Mouse (Mus musculus): ENCODE measurements around the gene Akap4. TPM values are rescaled to one million over a fixed set of nuclear protein-coding genes. Genes with fewer than 3 reads are reported as not detected.

The Akap4 gene
- not detected in 2 replicates for polyA plus RNA-seq (2014; fragmentation: Nextera tagmentation; extraction: Ambion mirVana)

DNA sequence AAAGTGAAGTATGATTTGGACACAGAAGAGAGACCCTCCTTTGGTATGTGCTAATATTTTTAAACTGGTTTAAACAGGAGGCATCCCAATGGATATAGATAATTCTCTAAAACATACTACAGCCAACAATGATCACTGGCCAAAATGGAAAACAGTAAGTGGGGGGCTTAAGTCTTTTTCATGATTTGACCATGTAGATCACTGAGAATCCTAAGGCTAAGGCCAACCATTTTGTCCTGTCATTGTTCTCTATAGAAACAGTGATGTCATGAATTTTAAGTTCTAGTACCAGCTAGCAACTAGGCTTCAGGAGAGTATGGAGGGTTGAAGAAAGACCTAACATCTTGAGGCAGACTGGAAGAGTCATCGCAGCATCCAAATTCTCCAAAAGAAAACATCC, at the start of gene Akap4:
Gene Akap4, plus strand, starts transcription at position 301 of the 400 bp plus-strand sequence.
- Histone ChIP-seq H3K36me3 (ENCODE audit: control insufficient read depth, insufficient read depth, low read length) (no peaks in the 10 kb centered on the region), H3K9me3 (ENCODE audit: control insufficient read depth, low read length) (no peaks in the 10 kb centered on the region), H3K9ac (ENCODE audit: low read length) (no peak within 1 kb of the TSS), H3K27ac (ENCODE audit: low read depth, low read length) (no peak within 1 kb of the TSS), H3K27me3 (ENCODE audit: control insufficient read depth, insufficient read depth, low read length) (no peaks in the 10 kb centered on the region), H3K4me1 (replicated peaks; ENCODE audit: control insufficient read depth, insufficient read depth, low read length) (no peaks in the 10 kb centered on the region), H3K4me3 (ENCODE audit: low read depth, low read length) (no peak within 1 kb of the TSS), H3K4me2 (ENCODE audit: low read depth, low read length, severe bottlenecking) (no peak within 1 kb of the TSS)
- ATAC-seq (replicated peaks; ENCODE audit: low FRiP score) (no peak), DNase-seq (ENCODE audit: low spot score) (no peak)
- 89% methylated on average over 1 of the region's 1 CpGs for WGBS

DNA sequence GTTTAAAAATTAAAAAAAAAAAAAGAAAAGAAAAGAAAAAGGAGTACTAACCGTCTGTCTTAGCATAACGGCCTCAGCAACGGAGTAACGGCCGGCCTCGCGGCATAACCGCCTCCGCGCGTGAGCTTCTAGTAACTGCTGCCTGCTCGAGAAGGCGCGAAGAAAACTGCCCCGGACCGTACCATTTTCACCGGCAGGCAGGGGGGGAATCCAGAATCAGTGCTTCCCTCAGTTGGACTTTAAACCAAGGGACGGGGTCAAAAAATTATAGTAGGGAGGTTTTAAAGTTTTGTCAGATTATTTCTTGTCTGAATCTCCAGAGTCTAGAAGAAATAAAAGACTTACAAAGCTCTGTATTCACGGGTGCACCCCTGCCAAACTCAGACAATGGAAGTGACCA, 25.8 kb upstream of the Akap4 start, which contains the start of gene Ccnb3:
Gene Ccnb3, minus strand, starts transcription at position 101 of the 400 bp plus-strand sequence.
- H3K4me2 ChIP-seq (ENCODE audit: low read depth, low read length, severe bottlenecking) = no peak within 1 kb of the TSS
- no peak within 1 kb of the TSS for H3K4me3 ChIP-seq (ENCODE audit: low read depth, low read length)
- ATAC-seq (replicated peaks; ENCODE audit: low FRiP score) = no peak
- no peak within 1 kb of the TSS for H3K27ac ChIP-seq (ENCODE audit: low read depth, low read length)
- no peaks in the 10 kb centered on the region for H3K36me3 ChIP-seq (ENCODE audit: control insufficient read depth, insufficient read depth, low read length)
- no peaks in the 10 kb centered on the region for H3K27me3 ChIP-seq (ENCODE audit: control insufficient read depth, insufficient read depth, low read length)
- H3K9me3 ChIP-seq (ENCODE audit: control insufficient read depth, low read length) = no peaks in the 10 kb centered on the region
- no peak for DNase-seq (ENCODE audit: low spot score)
- 93% methylated on average over 19 of the region's 19 CpGs for WGBS
- H3K9ac ChIP-seq (ENCODE audit: low read length) = no peak within 1 kb of the TSS
- H3K4me1 ChIP-seq (replicated peaks; ENCODE audit: control insufficient read depth, insufficient read depth, low read length) = no peaks in the 10 kb centered on the region

DNA sequence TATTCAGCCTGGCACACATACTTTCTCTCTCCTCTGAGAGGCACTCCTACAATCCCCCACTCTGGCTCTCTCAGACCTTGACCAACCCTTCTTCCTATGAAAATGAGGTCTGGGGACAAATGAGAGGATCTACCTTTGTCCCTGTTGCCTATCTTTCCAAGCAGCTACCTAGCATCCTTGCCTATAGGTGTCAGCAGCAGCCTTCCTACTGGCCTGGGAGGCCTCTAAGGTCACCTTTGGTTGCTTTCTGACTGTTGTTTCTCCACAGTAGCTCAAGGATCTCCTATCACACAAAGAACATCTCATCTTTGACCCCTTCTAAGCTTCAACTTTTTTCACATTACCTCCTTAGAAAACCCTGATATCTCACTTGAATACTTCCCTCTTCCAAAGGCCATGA, 10.3 kb upstream of the Akap4 start:
- ATAC-seq (replicated peaks; ENCODE audit: low FRiP score) (no peak), DNase-seq (ENCODE audit: low spot score) (no peak)
- Histone ChIP-seq H3K4me3 (ENCODE audit: low read depth, low read length) (no peak overlapping the region), H3K27me3 (ENCODE audit: control insufficient read depth, insufficient read depth, low read length) (no peaks in the 10 kb centered on the region), H3K4me2 (ENCODE audit: low read depth, low read length, severe bottlenecking) (no peak overlapping the region), H3K27ac (ENCODE audit: low read depth, low read length) (no peak overlapping the region), H3K4me1 (replicated peaks; ENCODE audit: control insufficient read depth, insufficient read depth, low read length) (no peaks in the 10 kb centered on the region), H3K9ac (ENCODE audit: low read length) (no peak overlapping the region), H3K9me3 (ENCODE audit: control insufficient read depth, low read length) (no peaks in the 10 kb centered on the region), H3K36me3 (ENCODE audit: control insufficient read depth, insufficient read depth, low read length) (no peaks in the 10 kb centered on the region)

DNA sequence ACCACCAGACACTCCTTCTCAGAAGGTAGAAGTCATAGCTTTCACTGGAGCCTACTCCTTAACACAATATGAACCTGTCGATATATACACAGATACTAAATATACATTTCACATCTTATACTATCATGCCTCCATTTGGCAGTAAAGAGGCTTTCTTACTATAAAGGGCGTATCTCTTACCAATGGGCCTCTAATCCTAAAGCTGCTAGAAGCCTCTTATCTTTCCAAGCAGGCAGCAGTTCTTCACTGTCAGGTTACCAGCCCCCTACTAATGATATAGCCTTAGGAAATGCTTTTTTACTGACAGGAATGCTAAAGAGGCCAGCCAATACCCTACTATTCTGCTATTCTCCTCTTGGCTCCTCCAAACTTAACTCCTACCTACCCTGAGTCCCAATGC, 9.7 kb upstream of the Akap4 start:
- no peak for ATAC-seq (replicated peaks; ENCODE audit: low FRiP score)
- Histone ChIP-seq H3K9me3 (ENCODE audit: control insufficient read depth, low read length) (no peaks in the 10 kb centered on the region), H3K4me2 (ENCODE audit: low read depth, low read length, severe bottlenecking) (no peak overlapping the region), H3K4me1 (replicated peaks; ENCODE audit: control insufficient read depth, insufficient read depth, low read length) (no peaks in the 10 kb centered on the region), H3K4me3 (ENCODE audit: low read depth, low read length) (no peak overlapping the region), H3K27ac (ENCODE audit: low read depth, low read length) (no peak overlapping the region), H3K9ac (ENCODE audit: low read length) (no peak overlapping the region), H3K36me3 (ENCODE audit: control insufficient read depth, insufficient read depth, low read length) (no peaks in the 10 kb centered on the region), H3K27me3 (ENCODE audit: control insufficient read depth, insufficient read depth, low read length) (no peaks in the 10 kb centered on the region)
- DNase-seq (ENCODE audit: low spot score) = no peak
- 82% methylated on average over 2 of the region's 2 CpGs for WGBS

DNA sequence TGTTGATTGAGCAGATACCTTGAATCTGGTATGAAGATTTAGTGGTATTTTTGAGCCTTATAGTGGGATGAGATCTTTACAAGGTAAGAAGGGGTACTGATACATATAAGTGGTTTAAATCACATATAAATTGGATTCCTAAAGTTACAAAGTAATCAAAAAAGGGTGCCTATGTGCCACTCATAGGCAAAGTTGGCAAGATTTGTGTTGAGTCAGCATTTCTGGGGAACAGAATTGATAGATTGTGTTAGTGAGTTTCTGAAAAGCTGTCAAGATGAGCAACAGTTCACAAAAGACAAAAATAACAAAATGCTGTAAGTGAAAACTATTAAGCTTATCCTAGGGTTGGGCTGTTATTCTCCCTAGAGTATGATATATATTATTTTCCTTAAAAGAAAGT, 3.2 kb upstream of the Akap4 start:
- Histone ChIP-seq H3K4me3 (ENCODE audit: low read depth, low read length) (no peak overlapping the region), H3K9ac (ENCODE audit: low read length) (no peak overlapping the region), H3K4me2 (ENCODE audit: low read depth, low read length, severe bottlenecking) (no peak overlapping the region), H3K27me3 (ENCODE audit: control insufficient read depth, insufficient read depth, low read length) (no peaks in the 10 kb centered on the region), H3K36me3 (ENCODE audit: control insufficient read depth, insufficient read depth, low read length) (no peaks in the 10 kb centered on the region), H3K9me3 (ENCODE audit: control insufficient read depth, low read length) (no peaks in the 10 kb centered on the region), H3K4me1 (replicated peaks; ENCODE audit: control insufficient read depth, insufficient read depth, low read length) (no peaks in the 10 kb centered on the region), H3K27ac (ENCODE audit: low read depth, low read length) (no peak overlapping the region)
- DNase-seq (ENCODE audit: low spot score) (no peak), ATAC-seq (replicated peaks; ENCODE audit: low FRiP score) (no peak)

DNA sequence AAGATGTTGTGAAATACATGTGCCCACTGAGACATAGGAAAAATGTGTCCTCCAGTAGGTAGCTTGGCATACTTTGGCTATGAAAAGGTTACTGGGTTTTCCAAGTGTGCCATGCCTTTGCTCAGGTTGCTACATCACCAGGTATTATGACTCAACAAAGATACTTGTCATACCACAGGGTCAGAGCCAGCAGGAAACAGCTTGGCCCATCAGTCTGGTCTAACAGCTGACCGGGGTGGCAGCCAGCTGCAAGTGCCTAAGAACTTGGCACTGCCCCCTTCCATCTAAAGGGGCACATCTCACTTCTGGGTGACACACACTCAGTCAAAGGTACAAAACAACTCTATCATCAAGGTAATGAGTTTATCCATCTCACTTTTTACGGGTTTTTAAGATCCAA, 683 bp downstream of the Akap4 start:
- H3K4me3 ChIP-seq (ENCODE audit: low read depth, low read length) = no peak overlapping the region
- no peaks in the 10 kb centered on the region for H3K27me3 ChIP-seq (ENCODE audit: control insufficient read depth, insufficient read depth, low read length)
- no peaks in the 10 kb centered on the region for H3K9me3 ChIP-seq (ENCODE audit: control insufficient read depth, low read length)
- no peak for ATAC-seq (replicated peaks; ENCODE audit: low FRiP score)
- no peak overlapping the region for H3K9ac ChIP-seq (ENCODE audit: low read length)
- H3K27ac ChIP-seq (ENCODE audit: low read depth, low read length) = no peak overlapping the region
- no peaks in the 10 kb centered on the region for H3K4me1 ChIP-seq (replicated peaks; ENCODE audit: control insufficient read depth, insufficient read depth, low read length)
- H3K4me2 ChIP-seq (ENCODE audit: low read depth, low read length, severe bottlenecking) = no peak overlapping the region
- no peak for DNase-seq (ENCODE audit: low spot score)
- 83% methylated on average over 2 of the region's 2 CpGs for WGBS
- no peaks in the 10 kb centered on the region for H3K36me3 ChIP-seq (ENCODE audit: control insufficient read depth, insufficient read depth, low read length)

DNA sequence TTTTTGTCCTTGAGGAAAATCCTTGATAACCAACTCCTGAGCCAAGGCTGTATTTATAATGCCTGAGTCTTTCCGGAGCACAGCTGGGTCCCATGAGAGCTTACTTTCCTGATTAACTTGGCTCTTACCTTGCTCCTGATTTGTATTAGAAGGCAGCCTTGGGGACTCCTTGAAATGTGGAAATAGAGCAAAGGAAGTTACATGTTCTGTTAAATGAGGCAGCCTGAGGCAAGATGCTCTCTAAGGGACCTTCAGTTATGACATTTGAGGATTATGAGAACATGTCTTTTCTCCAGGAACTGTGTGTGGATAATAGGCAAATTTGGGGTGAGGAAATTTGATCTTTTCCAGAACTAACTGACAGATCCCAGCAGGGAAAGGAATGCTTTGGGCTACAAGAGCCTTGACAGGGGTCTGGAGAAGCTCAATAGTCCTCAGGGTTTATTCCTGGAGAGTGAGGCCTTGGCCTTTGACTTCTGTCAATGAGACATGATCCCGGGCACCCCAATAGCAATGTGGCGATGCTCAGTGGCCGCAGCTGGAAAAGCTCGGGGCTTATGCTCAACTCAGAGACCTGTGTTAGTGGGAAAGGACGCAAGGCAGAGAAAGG, 12.6 kb downstream of the Akap4 start:
- DNase-seq (ENCODE audit: low spot score) (no peak), ATAC-seq (replicated peaks; ENCODE audit: low FRiP score) (no peak)
- Histone ChIP-seq H3K9ac (ENCODE audit: low read length) (no peak overlapping the region), H3K4me1 (replicated peaks; ENCODE audit: control insufficient read depth, insufficient read depth, low read length) (no peaks in the 10 kb centered on the region), H3K4me2 (ENCODE audit: low read depth, low read length, severe bottlenecking) (no peak overlapping the region), H3K36me3 (ENCODE audit: control insufficient read depth, insufficient read depth, low read length) (no peaks in the 10 kb centered on the region), H3K4me3 (ENCODE audit: low read depth, low read length) (no peak overlapping the region), H3K27me3 (ENCODE audit: control insufficient read depth, insufficient read depth, low read length) (no peaks in the 10 kb centered on the region), H3K27ac (ENCODE audit: low read depth, low read length) (no peak overlapping the region), H3K9me3 (ENCODE audit: control insufficient read depth, low read length) (no peaks in the 10 kb centered on the region)
- 78% methylated on average over 6 of the region's 6 CpGs for WGBS

DNA sequence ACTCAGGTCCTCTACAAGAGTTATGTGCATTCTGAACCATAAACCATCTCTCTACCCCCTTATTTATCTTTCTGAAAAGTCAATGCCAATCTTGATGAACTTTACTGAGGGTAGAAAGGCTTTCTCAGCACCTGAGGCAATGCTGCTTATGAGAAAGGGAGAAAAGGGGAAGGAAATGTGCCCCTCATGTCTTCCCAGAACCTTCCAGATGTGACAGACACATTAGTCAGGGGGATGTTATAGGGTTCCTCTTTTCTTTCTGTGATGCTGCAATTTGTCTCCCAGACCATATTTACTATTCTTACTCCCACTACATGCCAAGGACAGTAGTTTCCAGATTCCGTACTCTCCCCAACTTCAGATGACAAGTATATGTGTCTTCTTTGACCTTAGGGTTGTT, 18.6 kb downstream of the Akap4 start:
- WGBS = 74% methylated on average over 1 of the region's 1 CpGs
- Histone ChIP-seq H3K4me1 (replicated peaks; ENCODE audit: control insufficient read depth, insufficient read depth, low read length) (no peaks in the 10 kb centered on the region), H3K27ac (ENCODE audit: low read depth, low read length) (no peak overlapping the region), H3K27me3 (ENCODE audit: control insufficient read depth, insufficient read depth, low read length) (no peaks in the 10 kb centered on the region), H3K9ac (ENCODE audit: low read length) (no peak overlapping the region), H3K4me3 (ENCODE audit: low read depth, low read length) (no peak overlapping the region), H3K9me3 (ENCODE audit: control insufficient read depth, low read length) (no peaks in the 10 kb centered on the region), H3K36me3 (ENCODE audit: control insufficient read depth, insufficient read depth, low read length) (no peaks in the 10 kb centered on the region), H3K4me2 (ENCODE audit: low read depth, low read length, severe bottlenecking) (no peak overlapping the region)
- ATAC-seq (replicated peaks; ENCODE audit: low FRiP score) (no peak), DNase-seq (ENCODE audit: low spot score) (no peak)

DNA sequence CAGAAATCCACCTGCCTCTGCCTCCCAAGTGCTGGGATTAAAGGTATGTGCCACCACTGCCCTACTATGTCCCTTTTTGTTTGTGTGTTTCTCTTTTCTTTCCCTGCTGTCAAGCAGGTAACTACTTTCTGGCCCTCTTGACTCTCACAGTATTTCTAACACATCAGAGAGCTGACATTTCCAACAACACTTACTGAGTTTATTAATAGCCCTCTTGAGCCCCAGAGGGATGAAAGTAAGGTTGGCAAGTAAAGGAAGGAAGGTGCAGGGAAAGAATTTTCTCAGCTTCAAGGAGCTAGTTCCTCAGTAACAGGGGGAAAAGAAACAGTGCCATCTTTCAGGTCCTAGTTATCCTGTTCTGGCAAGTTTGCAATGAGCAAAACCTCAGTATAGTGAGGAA, 23.0 kb downstream of the Akap4 start:
- H3K4me2 ChIP-seq (ENCODE audit: low read depth, low read length, severe bottlenecking) = no peak overlapping the region
- no peak overlapping the region for H3K9ac ChIP-seq (ENCODE audit: low read length)
- no peaks in the 10 kb centered on the region for H3K9me3 ChIP-seq (ENCODE audit: control insufficient read depth, low read length)
- DNase-seq (ENCODE audit: low spot score) (no peak), ATAC-seq (replicated peaks; ENCODE audit: low FRiP score) (no peak)
- H3K4me1 ChIP-seq (replicated peaks; ENCODE audit: control insufficient read depth, insufficient read depth, low read length) = no peaks in the 10 kb centered on the region
- no peaks in the 10 kb centered on the region for H3K27me3 ChIP-seq (ENCODE audit: control insufficient read depth, insufficient read depth, low read length)
- H3K4me3 ChIP-seq (ENCODE audit: low read depth, low read length) = no peak overlapping the region
- H3K27ac ChIP-seq (ENCODE audit: low read depth, low read length) = no peak overlapping the region
- H3K36me3 ChIP-seq (ENCODE audit: control insufficient read depth, insufficient read depth, low read length) = no peaks in the 10 kb centered on the region
